Mouse (Mus musculus) neural tube, embryonic 13.5 days (tissue): ENCODE results near the gene Sos1. TPM values are rescaled to one million over a fixed set of nuclear protein-coding genes. Genes with fewer than 3 reads are reported as not detected.

ENCODE experiments used
- ATAC-seq: fragments of 200-750 bp; cut with Nextera tagmentation; 2 replicates; pipeline ENCODE4 v1.8.0; 2017; ENCODE audit warnings: low read depth, mild to moderate bottlenecking, moderate TSS enrichment, moderate library complexity
- H3K27ac ChIP-seq: fragments of 300-500 bp; sonication (generic); replicated peaks from 2 replicates; pipeline ENCODE4 v1.5.1; 2015; ENCODE audit warnings: moderate library complexity, mild to moderate bottlenecking, inconsistent platforms
- H3K27me3 ChIP-seq: fragments of 300-500 bp; sonication (generic); 2 replicates; pipeline ENCODE4 v1.6.1; 2015; ENCODE audit warnings: mild to moderate bottlenecking, inconsistent platforms
- H3K36me3 ChIP-seq: fragments of 300-500 bp; sonication (generic); 2 replicates; pipeline ENCODE4 v1.6.1; 2015; ENCODE audit warnings: mild to moderate bottlenecking, inconsistent platforms
- H3K4me1 ChIP-seq: fragments of 300-500 bp; sonication (generic); replicated peaks from 2 replicates; pipeline ENCODE4 v1.6.1; 2015; ENCODE audit warnings: inconsistent platforms
- H3K4me2 ChIP-seq: fragments of 300-500 bp; sonication (generic); 2 replicates; pipeline ENCODE4 v1.6.1; 2015; ENCODE audit warnings: inconsistent platforms, mild to moderate bottlenecking, moderate library complexity
- H3K4me3 ChIP-seq: fragments of 300-500 bp; sonication (generic); 2 replicates; pipeline ENCODE4 v1.5.1; 2015; ENCODE audit warnings: mild to moderate bottlenecking, inconsistent platforms
- H3K9ac ChIP-seq: fragments of 300-500 bp; sonication (generic); 2 replicates; pipeline ENCODE4 v1.6.1; 2015; ENCODE audit warnings: moderate library complexity, mild to moderate bottlenecking, inconsistent platforms
- H3K9me3 ChIP-seq: fragments of 300-500 bp; sonication (generic); 2 replicates; pipeline ENCODE4 v1.6.1; 2016; ENCODE audit warnings: inconsistent platforms
- WGBS: fragments of 180-500 bp; shearing (Covaris S2); methylation state at CpG from one replicate; pipeline ENCODE4 v1.1.7; 2015; 5-methylcytosine and 5-hydroxymethylcytosine counted together
- polyA plus RNA-seq: library from polyadenylated mRNA; unstranded; fragments of >200 nt; fragmentation: Nextera tagmentation; extraction: Ambion mirVana; gene quantifications from 2 replicates; pipeline ENCODE4 v1.2.1, GENCODE M21; 2015

Gene Sos1
- polyA plus RNA-seq, 1 experiment from 2014 or later: 8.1 TPM

DNA sequence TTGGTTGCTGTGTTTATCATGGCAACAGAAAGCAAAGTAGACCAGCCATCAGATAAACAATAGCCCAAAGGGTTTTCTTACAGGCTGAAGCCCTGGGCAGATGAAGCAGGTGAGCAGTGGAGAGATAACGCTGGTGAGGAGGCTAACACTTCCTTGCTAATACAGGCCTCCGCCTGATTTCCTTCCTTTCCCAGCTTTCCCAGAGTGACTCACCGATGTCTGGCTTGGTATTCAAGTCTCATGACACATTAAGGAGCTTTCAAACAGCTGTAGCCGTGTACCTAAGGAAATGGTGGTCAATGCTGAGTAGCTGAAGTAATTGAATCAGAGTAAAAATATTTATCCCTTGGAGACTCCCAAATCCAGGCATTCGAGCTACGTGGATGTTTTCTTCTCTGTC lies 25.5 kb upstream of the Sos1 start:
- H3K36me3 ChIP-seq: no peaks in the 10 kb centered on the region
- H3K27me3 ChIP-seq: no peaks in the 10 kb centered on the region
- no peak overlapping the region for H3K4me3 ChIP-seq
- 86% methylated on average over 6 of the region's 6 CpGs for WGBS
- no peaks in the 10 kb centered on the region for H3K9me3 ChIP-seq
- no peak overlapping the region for H3K27ac ChIP-seq
- no peak overlapping the region for H3K4me2 ChIP-seq
- H3K9ac ChIP-seq: no peak overlapping the region
- ATAC-seq: no peak
- no peaks in the 10 kb centered on the region for H3K4me1 ChIP-seq

DNA sequence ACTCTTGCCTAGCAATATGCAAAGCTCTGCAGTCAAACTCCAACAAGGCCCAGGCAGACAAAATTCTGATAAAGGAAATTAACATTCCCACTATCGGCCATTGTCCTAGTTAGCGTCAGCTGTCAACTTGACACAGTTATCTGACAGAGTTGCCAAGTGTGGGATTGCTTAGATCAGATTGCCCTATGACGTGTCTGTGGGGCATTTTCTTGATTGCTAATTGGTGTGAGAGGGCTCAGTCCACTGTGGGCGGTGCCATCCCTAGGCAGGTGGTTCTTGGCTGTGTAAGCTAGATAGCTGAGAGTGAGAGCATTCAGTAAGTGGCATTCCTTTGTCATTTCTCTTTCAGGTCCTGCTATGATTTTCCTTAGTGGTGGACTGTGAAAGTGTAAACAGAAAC lies 25.1 kb upstream of the Sos1 start:
- H3K27me3 ChIP-seq: no peaks in the 10 kb centered on the region
- H3K4me2 ChIP-seq: no peak overlapping the region
- H3K4me3 ChIP-seq: no peak overlapping the region
- no peak for ATAC-seq
- no peak overlapping the region for H3K9ac ChIP-seq
- no peaks in the 10 kb centered on the region for H3K4me1 ChIP-seq
- no peaks in the 10 kb centered on the region for H3K9me3 ChIP-seq
- no peak overlapping the region for H3K27ac ChIP-seq
- WGBS: 90% methylated on average over 4 of the region's 4 CpGs
- H3K36me3 ChIP-seq: no peaks in the 10 kb centered on the region

DNA sequence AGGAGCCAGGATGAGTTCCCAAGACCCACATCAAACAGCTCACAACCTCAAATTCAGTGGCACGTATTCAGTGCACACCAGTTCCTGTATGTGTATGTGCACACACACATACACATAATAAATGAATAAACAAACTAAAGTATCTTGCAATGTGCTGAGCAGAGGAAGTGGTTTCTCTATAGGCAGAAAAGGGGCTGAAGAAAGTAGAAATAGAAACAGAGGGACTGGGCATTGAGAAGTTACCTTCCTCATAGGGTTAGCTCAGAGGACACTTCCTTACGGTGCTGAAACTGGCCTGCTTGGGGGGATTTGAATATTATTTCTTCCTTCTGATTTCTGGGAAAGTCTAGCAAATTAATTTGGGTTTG lies 21.5 kb upstream of the Sos1 start:
- Histone ChIP-seq H3K4me3 (no peak overlapping the region), H3K9me3 (no peaks in the 10 kb centered on the region), H3K4me1 (no peaks in the 10 kb centered on the region), H3K27ac (no peak overlapping the region), H3K27me3 (no peaks in the 10 kb centered on the region), H3K9ac (no peak overlapping the region), H3K4me2 (no peak overlapping the region), H3K36me3 (no peaks in the 10 kb centered on the region)
- ATAC-seq: no peak
- WGBS: 90% methylated on average over 2 of the region's 2 CpGs

DNA sequence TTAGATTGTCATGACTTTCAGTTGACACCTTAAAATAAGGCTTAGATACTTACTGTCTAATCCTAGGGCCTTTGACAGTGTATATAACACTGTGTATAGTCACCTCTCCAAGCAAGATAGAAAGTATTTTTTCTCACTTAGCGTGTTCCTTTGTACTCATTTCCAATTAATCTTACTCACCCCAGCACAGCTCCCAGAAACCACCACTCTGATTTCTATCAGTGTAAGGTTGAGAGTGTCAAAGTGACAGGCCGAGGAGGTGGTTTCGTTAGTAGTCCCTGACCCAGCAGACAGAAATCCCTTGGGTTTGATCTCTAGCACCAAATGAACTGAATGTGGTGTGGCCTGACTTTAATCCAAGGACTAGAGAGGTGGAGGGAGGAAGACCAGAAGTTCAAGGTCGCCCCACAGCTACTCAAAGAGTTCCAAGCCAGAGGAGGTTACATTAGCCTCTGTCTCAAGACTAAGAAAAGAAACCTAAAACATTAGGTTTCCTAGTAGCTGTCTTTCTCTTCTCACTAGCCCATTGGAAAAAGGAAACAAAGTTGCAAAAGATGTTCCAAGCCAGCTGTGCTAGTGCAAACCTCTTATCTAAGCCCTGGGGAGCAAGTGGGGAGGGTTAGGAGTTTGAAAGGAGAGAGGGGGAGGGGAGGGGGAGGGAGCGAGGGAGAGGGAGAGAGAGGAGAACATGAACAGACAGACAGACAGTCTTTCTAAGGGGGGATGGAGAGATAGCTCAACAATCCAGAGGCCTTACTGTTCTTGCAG lies 21.0 kb upstream of the Sos1 start:
- Histone ChIP-seq H3K9me3 (no peaks in the 10 kb centered on the region), H3K4me2 (no peak overlapping the region), H3K27ac (no peak overlapping the region), H3K4me1 (no peaks in the 10 kb centered on the region), H3K36me3 (no peaks in the 10 kb centered on the region), H3K4me3 (no peak overlapping the region), H3K27me3 (no peaks in the 10 kb centered on the region), H3K9ac (no peak overlapping the region)
- 80% methylated on average over 5 of the region's 5 CpGs for WGBS
- no peak for ATAC-seq

DNA sequence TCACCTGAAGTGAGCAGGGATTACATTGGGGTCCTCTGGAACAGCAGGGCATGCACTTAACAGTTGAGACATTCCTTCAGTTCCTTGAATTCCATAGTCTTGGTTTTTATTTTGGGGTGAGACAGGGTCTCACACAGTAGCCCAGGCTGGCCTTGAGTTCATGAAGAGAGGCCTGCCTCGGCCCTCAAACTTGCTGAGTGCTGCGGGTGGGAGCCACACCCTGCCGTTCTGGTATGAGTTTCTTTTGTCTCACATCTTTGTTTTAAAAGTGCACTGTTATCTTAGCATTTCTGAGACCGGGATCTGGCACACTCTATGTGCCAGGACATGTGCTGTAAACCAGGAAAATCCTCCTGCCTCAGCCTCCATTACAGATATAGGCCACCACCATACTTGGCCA lies 19.8 kb upstream of the Sos1 start:
- Histone ChIP-seq H3K4me3 (no peak overlapping the region), H3K36me3 (no peaks in the 10 kb centered on the region), H3K27ac (no peak overlapping the region), H3K4me2 (no peak overlapping the region), H3K4me1 (no peaks in the 10 kb centered on the region), H3K9ac (no peak overlapping the region), H3K9me3 (no peaks in the 10 kb centered on the region), H3K27me3 (no peaks in the 10 kb centered on the region)
- no peak for ATAC-seq
- 85% methylated on average over 4 of the region's 4 CpGs for WGBS

DNA sequence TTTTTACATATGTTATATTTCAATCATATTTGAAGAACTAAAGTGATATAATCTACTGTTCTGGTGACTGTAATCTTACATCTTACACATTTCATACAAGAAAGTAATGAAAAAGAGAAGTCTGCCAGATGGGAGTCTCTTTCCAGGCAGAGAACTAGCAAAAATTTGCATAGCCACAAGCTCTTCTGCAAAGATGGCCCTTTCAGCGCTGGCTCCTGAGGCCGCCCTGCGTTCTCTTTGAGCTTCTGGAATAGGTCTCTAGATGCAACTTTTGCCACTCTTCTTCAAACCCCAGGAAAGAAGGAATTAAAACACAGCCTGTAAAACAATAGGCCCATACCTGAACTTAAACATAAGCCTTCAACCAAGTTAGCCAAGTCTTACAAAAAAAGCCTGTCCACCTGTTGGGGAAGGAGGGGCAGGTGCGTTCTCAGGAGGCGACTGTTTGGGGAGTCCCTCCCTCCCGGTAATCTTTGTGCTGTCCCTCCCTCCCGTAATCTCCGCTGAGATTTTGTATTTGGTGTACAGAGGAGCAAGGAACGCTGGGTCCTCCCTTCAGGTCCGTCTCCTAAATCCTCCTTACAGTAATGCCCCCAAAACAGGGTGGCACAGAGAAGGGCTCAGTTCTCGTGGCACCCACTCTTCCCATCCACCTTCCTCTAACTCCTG lies 18.5 kb upstream of the Sos1 start:
- no peaks in the 10 kb centered on the region for H3K9me3 ChIP-seq
- WGBS: 69% methylated on average over 11 of the region's 11 CpGs
- no peaks in the 10 kb centered on the region for H3K4me1 ChIP-seq
- no peaks in the 10 kb centered on the region for H3K36me3 ChIP-seq
- no peaks in the 10 kb centered on the region for H3K27me3 ChIP-seq
- H3K27ac ChIP-seq: no peak overlapping the region
- ATAC-seq: no peak
- no peak overlapping the region for H3K4me3 ChIP-seq
- H3K4me2 ChIP-seq: no peak overlapping the region
- no peak overlapping the region for H3K9ac ChIP-seq

DNA sequence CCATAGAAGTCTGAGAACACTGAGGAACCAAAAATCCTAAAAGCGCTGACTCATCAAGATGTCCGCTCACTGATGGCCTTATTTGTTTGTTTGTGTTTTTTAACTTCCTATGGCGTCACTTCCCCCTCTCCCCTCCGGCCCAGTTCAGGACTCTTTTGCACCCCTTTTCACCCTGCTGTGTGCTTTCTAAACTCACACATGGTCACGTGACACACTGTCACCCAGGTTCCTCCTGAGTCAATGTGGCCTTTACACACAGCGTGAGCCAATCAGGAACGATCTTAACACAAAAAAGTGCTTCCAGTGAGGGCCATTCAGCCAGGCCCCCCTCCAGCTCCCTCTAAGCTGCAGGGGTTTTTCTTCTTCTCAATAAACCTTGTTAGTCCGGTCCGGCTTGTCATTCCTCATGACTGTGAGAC lies 16.9 kb upstream of the Sos1 start:
- Histone ChIP-seq H3K4me3 (no peak overlapping the region), H3K9me3 (no peaks in the 10 kb centered on the region), H3K9ac (no peak overlapping the region), H3K4me2 (no peak overlapping the region), H3K36me3 (no peaks in the 10 kb centered on the region), H3K27me3 (no peaks in the 10 kb centered on the region), H3K4me1 (no peaks in the 10 kb centered on the region), H3K27ac (no peak overlapping the region)
- WGBS: 44% methylated on average over 9 of the region's 9 CpGs
- ATAC-seq: no peak

DNA sequence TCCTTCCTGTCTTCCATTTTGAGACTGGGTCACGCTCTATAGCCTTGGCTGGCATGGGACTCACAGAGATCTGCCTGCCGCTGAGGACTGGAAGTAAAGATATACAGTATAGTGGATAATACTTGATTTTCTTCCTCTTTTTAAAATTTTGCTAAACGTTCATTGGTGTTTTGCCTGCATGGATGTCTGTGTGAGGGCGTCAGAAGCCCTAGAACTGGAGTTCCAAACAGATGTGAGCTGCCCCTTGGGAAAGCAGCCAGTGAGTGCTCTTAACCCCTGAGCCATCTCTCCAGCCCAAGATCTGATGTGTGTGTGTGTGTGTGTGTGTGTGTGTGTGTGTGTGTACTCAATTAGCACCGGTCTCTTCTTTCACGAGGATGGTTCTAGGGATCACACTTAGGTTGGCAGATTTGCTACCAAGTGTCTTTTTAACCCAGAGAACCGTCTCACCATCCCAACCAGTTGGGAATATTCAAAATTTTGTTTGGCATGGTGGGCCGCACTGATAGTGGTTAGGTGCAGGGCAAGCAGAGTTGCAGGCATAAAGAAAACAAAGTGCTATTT lies 16.4 kb upstream of the Sos1 start:
- no peak overlapping the region for H3K27ac ChIP-seq
- no peak overlapping the region for H3K4me2 ChIP-seq
- ATAC-seq: no peak
- H3K4me3 ChIP-seq: no peak overlapping the region
- H3K4me1 ChIP-seq: no peaks in the 10 kb centered on the region
- H3K36me3 ChIP-seq: no peaks in the 10 kb centered on the region
- WGBS: 80% methylated on average over 8 of the region's 8 CpGs
- no peaks in the 10 kb centered on the region for H3K27me3 ChIP-seq
- no peaks in the 10 kb centered on the region for H3K9me3 ChIP-seq
- no peak overlapping the region for H3K9ac ChIP-seq

DNA sequence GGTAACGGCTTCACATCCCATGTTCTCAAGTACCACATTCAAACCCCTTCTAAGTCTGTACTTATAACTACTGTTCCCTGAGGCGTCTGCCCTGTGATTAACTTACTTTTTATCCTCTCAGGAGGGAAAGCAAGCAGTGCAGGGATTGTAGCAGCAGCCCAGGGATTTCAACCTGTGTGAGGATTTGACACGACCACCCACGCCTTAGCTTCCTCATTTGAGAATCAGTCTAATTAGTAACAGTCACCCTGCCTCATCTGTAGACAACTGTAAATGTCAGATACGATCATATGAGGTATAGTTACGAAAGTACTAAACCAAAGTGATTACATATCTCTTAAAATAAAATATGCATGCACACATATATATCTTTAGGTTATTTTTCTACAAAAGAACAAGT lies 15.9 kb upstream of the Sos1 start:
- Histone ChIP-seq H3K4me3 (no peak overlapping the region), H3K4me1 (no peaks in the 10 kb centered on the region), H3K27ac (no peak overlapping the region), H3K36me3 (no peaks in the 10 kb centered on the region), H3K27me3 (no peaks in the 10 kb centered on the region), H3K9me3 (no peaks in the 10 kb centered on the region), H3K9ac (no peak overlapping the region), H3K4me2 (no peak overlapping the region)
- WGBS: 92% methylated on average over 6 of the region's 6 CpGs
- ATAC-seq: no peak

DNA sequence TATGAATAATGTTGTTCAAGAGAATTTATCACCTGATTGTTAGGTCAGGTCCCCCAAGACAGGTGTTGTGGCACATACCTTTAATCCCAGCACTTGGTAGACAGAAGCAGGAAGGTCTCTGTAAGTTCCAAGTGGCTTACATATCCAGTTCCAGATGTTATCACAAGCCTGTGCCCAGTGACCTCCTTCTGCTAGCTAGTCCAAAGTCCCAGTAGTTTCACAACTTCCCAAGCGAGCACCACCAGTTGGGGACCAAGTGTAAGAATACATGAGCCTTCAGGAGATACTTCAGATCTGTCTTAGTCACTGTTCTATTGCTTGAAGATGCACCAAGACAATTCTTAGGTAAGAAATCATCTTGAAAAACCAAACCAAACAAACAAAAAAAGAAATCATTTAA lies 13.6 kb upstream of the Sos1 start:
- H3K27me3 ChIP-seq: no peaks in the 10 kb centered on the region
- no peaks in the 10 kb centered on the region for H3K9me3 ChIP-seq
- WGBS: 85% methylated on average over 1 of the region's 1 CpGs
- no peak overlapping the region for H3K4me3 ChIP-seq
- no peak overlapping the region for H3K27ac ChIP-seq
- H3K9ac ChIP-seq: no peak overlapping the region
- no peaks in the 10 kb centered on the region for H3K4me1 ChIP-seq
- ATAC-seq: no peak
- H3K36me3 ChIP-seq: no peaks in the 10 kb centered on the region
- H3K4me2 ChIP-seq: no peak overlapping the region

DNA sequence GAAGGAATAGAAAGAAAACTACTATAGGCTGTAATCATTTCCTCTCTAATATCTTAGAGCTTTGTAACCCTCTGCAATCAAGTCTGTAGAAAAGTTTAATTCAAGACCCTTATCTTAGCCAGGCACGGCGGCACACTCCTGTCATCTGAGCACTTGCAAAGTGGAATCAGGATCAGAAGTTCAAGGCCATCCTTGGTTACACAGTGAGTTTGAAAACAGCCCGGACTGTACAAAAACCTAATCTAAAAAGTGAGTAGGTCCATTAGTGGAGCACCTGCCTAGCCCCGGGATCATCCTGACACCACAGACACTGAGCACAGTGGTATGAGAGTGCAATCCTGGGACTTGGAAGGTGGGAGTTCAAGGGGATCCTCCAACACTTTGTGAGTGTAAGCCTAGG lies 12.6 kb upstream of the Sos1 start:
- Histone ChIP-seq H3K4me3 (no peak overlapping the region), H3K9ac (no peak overlapping the region), H3K36me3 (no peaks in the 10 kb centered on the region), H3K27ac (no peak overlapping the region), H3K27me3 (no peaks in the 10 kb centered on the region), H3K4me1 (no peaks in the 10 kb centered on the region), H3K4me2 (no peak overlapping the region), H3K9me3 (no peaks in the 10 kb centered on the region)
- 93% methylated on average over 4 of the region's 4 CpGs for WGBS
- ATAC-seq: no peak

DNA sequence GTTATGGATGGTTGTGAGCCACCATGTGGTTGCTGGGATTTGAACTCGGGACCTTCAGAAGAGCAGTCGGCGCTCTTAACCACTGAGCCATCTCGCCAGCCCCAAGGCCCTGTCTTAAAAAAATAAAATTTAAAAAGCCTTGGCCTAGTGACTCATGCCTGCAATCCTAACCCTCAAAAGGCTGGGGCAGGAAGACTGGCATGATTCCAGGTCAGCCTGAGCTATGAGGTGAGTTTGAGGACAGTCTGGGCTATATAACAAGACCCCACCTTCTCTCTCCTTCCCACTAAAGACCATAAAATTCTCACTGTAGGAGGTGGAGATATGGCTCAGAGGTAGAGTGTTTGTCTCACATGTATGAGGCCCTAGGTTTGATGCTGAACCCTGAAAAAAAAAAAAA lies 12.0 kb upstream of the Sos1 start:
- Histone ChIP-seq H3K4me1 (no peaks in the 10 kb centered on the region), H3K27ac (no peak overlapping the region), H3K9ac (no peak overlapping the region), H3K9me3 (no peaks in the 10 kb centered on the region), H3K36me3 (no peaks in the 10 kb centered on the region), H3K4me3 (no peak overlapping the region), H3K27me3 (no peaks in the 10 kb centered on the region), H3K4me2 (no peak overlapping the region)
- ATAC-seq: no peak
- WGBS: 95% methylated on average over 4 of the region's 4 CpGs

DNA sequence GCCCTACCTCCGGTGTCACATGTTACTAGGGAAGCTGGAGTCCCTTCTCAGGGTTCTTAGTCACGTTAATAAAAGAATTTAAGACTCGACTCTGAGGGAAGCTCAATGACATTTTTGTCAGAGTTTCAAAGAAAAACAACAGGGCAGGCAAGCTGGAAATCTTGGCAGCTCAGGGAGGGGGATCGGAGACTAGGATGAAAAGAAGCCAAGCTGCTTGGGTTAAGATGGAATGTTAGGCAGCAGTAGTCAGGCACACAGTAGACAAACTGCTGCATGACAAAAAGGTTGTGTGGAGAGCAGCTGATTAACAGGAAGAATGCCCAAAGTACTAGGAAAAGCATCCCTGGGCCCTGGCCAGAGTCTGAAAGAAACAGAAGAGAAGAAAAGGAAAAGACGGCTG lies 9.9 kb upstream of the Sos1 start:
- Histone ChIP-seq H3K9ac (no peak overlapping the region), H3K4me2 (no peak overlapping the region), H3K4me3 (no peak overlapping the region), H3K4me1 (no peaks in the 10 kb centered on the region), H3K27me3 (no peaks in the 10 kb centered on the region), H3K9me3 (no peaks in the 10 kb centered on the region), H3K36me3 (no peaks in the 10 kb centered on the region), H3K27ac (no peak overlapping the region)
- ATAC-seq: no peak
- WGBS: 76% methylated on average over 5 of the region's 5 CpGs
